ENCODE assay signal across 22 mouse cellular contexts in genomic region chr12:69402100-69402499, GRCm38 (mm10). TPM values are rescaled to one million over a fixed set of nuclear protein-coding genes. Genes with fewer than 3 reads are reported as not detected.
DNase-seq lines count a peak whose midpoint lies in the region; ATAC-seq and TF ChIP-seq lines count a peak whose summit lies in the region.
"Had no signal": no experiment of that assay in that cellular context is flagged by ENCODE, and none has a peak within 500 bp of the region (broad histone marks: within the 10 kb centered on the region; RNA-seq: fewer than 3 reads in every experiment).

No protein-coding gene starts in this region.

- no peak overlapping the region; the same call in 1 of the 2 replicates for H3K4me2 ChIP-seq in embryonic facial prominence, embryonic 13.5 days
- no peak overlapping the region for H3K4me2 ChIP-seq in myocyte (ENCODE audit: low read depth)
- H3K4me2 ChIP-seq: forebrain, embryonic 12.5 days; heart, embryonic 12.5 days; hindbrain, embryonic 15.5 days had no signal

- H3K4me1 ChIP-seq in embryonic facial prominence, embryonic 13.5 days = peaks cover 7% of the 10 kb centered on the region; the same call in 1 of the 2 replicates
- H3K4me1 ChIP-seq in embryonic facial prominence, embryonic 10.5 days = no peaks in the 10 kb centered on the region
- H3K4me1 ChIP-seq: forebrain, embryonic 12.5 days; hindbrain, embryonic 15.5 days had no signal

- H3K36me3 ChIP-seq in embryonic facial prominence, embryonic 13.5 days = no peaks in the 10 kb centered on the region
- H3K36me3 ChIP-seq in embryonic facial prominence, embryonic 10.5 days (replicated peaks) = no peaks in the 10 kb centered on the region
- no peaks in the 10 kb centered on the region for H3K36me3 ChIP-seq in myocyte (ENCODE audit: control insufficient read depth, insufficient read depth)
- H3K36me3 ChIP-seq: forebrain, embryonic 12.5 days; G1E; heart, embryonic 12.5 days; hindbrain, embryonic 15.5 days had no signal

- DNase-seq in embryonic facial prominence, embryonic 10.5 days (ENCODE audit: low spot score) = no peak
- peak; percentile 49 for DNase-seq in 3134 (ENCODE audit: extremely low read depth, insufficient read length, low spot score)
- peak; percentile 72 for DNase-seq in Muller cell, postnatal 12 days (ENCODE audit: inconsistent ontology term)
- no peak for DNase-seq in layer of hippocampus, adult 9-11 months
- DNase-seq in left cerebral cortex, postnatal 4 days = no peak
- DNase-seq: adrenal gland, postnatal 14 days; cerebellum, adult 11-12 months; cerebellum, adult 9-10 months; cerebellum, postnatal 25 days; gastrocnemius, postnatal 14 days; heart, postnatal 14 days; kidney, adult 8-10 months had no signal

- 24% methylated on average over 9 of the region's 9 CpGs for WGBS in embryonic facial prominence, embryonic 13.5 days
- 63% methylated on average over 9 of the region's 9 CpGs for WGBS in embryonic facial prominence, embryonic 10.5 days

- intact Hi-C loops in left cerebral cortex, postnatal 4 days (cut with DNase I) = no loop called here

- H3K27ac ChIP-seq in embryonic facial prominence, embryonic 13.5 days = peak overlapping the region; percentile 64; the same call in 1 of the 2 replicates
- no peak overlapping the region for H3K27ac ChIP-seq in embryonic facial prominence, embryonic 10.5 days (replicated peaks)
- H3K27ac ChIP-seq: forebrain, embryonic 12.5 days; hindbrain, embryonic 15.5 days had no signal

- no peaks in the 10 kb centered on the region for H3K79me2 ChIP-seq in myocyte (ENCODE audit: control insufficient read depth, insufficient read depth)

- no peaks in the 10 kb centered on the region for H3K9me3 ChIP-seq in embryonic facial prominence, embryonic 13.5 days
- no peaks in the 10 kb centered on the region for H3K9me3 ChIP-seq in embryonic facial prominence, embryonic 10.5 days
- H3K9me3 ChIP-seq: forebrain, embryonic 12.5 days; G1E; heart, embryonic 12.5 days; hindbrain, embryonic 15.5 days had no signal

- no peak for TF ChIP-seq POLR2A in myocyte (IDR thresholded peaks at IDR 0.05; ENCODE audit: insufficient read length, low read depth)

- no peak overlapping the region for H3K4me3 ChIP-seq in embryonic facial prominence, embryonic 13.5 days
- no peak overlapping the region for H3K4me3 ChIP-seq in embryonic facial prominence, embryonic 10.5 days
- H3K4me3 ChIP-seq in myocyte = no peak overlapping the region
- H3K4me3 ChIP-seq: forebrain, embryonic 12.5 days; heart, embryonic 12.5 days; hindbrain, embryonic 15.5 days had no signal

- peak overlapping the region; percentile 51; the same call in 1 of the 2 replicates for H3K9ac ChIP-seq in embryonic facial prominence, embryonic 13.5 days
- H3K9ac ChIP-seq: forebrain, embryonic 12.5 days; heart, embryonic 12.5 days; hindbrain, embryonic 15.5 days had no signal

- no peak overlapping the region for H3ac ChIP-seq in myocyte (ENCODE audit: control insufficient read depth, insufficient read length)

- ATAC-seq in embryonic facial prominence, embryonic 13.5 days (ENCODE audit: insufficient number of reproducible peaks, insufficient read depth, low FRiP score, low TSS enrichment, low read depth) = peak; percentile 59; the same call in 1 of the 2 replicates
- ATAC-seq: forebrain, embryonic 16.5 days; intestine, postnatal 0 days had no signal

- H3K27me3 ChIP-seq in embryonic facial prominence, embryonic 13.5 days = no peaks in the 10 kb centered on the region
- no peaks in the 10 kb centered on the region for H3K27me3 ChIP-seq in embryonic facial prominence, embryonic 10.5 days (replicated peaks; ENCODE audit: low read depth, poor library complexity, severe bottlenecking)
- H3K27me3 ChIP-seq in myocyte (ENCODE audit: control insufficient read depth, insufficient read depth, insufficient read length) = no peaks in the 10 kb centered on the region
- H3K27me3 ChIP-seq: forebrain, embryonic 12.5 days; heart, embryonic 12.5 days; hindbrain, embryonic 15.5 days had no signal

TF ChIP-seq in myocyte, 11 proteins besides CTCF, POLR2A, EP300 and RAD21:
- TF ChIP-seq TCF12 (IDR thresholded peaks at IDR 0.05; ENCODE audit: insufficient read depth, poor library complexity, severe bottlenecking) (no peak), MYOG (IDR thresholded peaks at IDR 0.05; ENCODE audit: control insufficient read depth in 1 of 3, insufficient read depth in 1 of 3, insufficient read length in 2 of 3, low read depth in 2 of 3) (no peak), CEBPB (IDR thresholded peaks at IDR 0.05; ENCODE audit: insufficient read depth, poor library complexity, severe bottlenecking) (no peak), REST (IDR thresholded peaks at IDR 0.05; ENCODE audit: insufficient read depth, insufficient read length) (no peak), SRF (IDR thresholded peaks at IDR 0.05; ENCODE audit: control insufficient read depth, insufficient read length, low read depth) (no peak), MYOD1 (IDR thresholded peaks at IDR 0.05; ENCODE audit: control insufficient read depth in 1 of 3, insufficient read length in 2 of 3, low read depth in 2 of 3) (no peak), USF1 (IDR thresholded peaks at IDR 0.05; ENCODE audit: low read depth) (peak; percentile 7)

RNA-seq across cellular contexts. Expression of gene Gm9887, which starts 29.8 kb away (rescaled TPM):
- 1.6 and 2.6 TPM in 2 replicates for polyA plus RNA-seq in embryonic facial prominence, embryonic 13.5 days (2015; fragmentation: Nextera tagmentation; extraction: Ambion mirVana)
- 0.90 and 1.5 TPM in 2 replicates for polyA plus RNA-seq in embryonic facial prominence, embryonic 10.5 days (2016; fragmentation: Nextera tagmentation; extraction: Ambion mirVana)
- 2.4 TPM for polyA plus RNA-seq in myocyte (2012; fragmentation: generic; extraction: Trizol)
- 1 to 10 TPM in 1 of 2 experiments, not detected in 1; 1.4 TPM for total RNA-seq in left cerebral cortex, postnatal 4 days (2021)
- total RNA-seq: gastrocnemius, adult 18-20 months had no signal
- polyA plus RNA-seq: activated CD4-positive, CD25-positive, alpha-beta regulatory T cell, adult 4 months had no signal

RNA-seq across cellular contexts. Expression of gene Arf6, which starts 30.1 kb away (rescaled TPM):
- polyA plus RNA-seq in embryonic facial prominence, embryonic 13.5 days (2015; fragmentation: Nextera tagmentation; extraction: Ambion mirVana) = 48.4 and 56.7 TPM in 2 replicates
- polyA plus RNA-seq in embryonic facial prominence, embryonic 10.5 days (2016; fragmentation: Nextera tagmentation; extraction: Ambion mirVana) = 37.4 and 38.7 TPM in 2 replicates
- polyA plus RNA-seq in myocyte (2012; fragmentation: generic; extraction: Trizol) = 71.4 TPM
- 10 to 100 TPM; 70.7 to 71.8 TPM for total RNA-seq in left cerebral cortex, postnatal 4 days (2021)

RNA-seq across cellular contexts. Expression of gene Nemf, which starts 45.1 kb away (rescaled TPM):
- polyA plus RNA-seq in embryonic facial prominence, embryonic 13.5 days (2015; fragmentation: Nextera tagmentation; extraction: Ambion mirVana) = 107 and 112 TPM in 2 replicates
- 95.0 and 98.7 TPM in 2 replicates for polyA plus RNA-seq in embryonic facial prominence, embryonic 10.5 days (2016; fragmentation: Nextera tagmentation; extraction: Ambion mirVana)
- polyA plus RNA-seq in myocyte (2012; fragmentation: generic; extraction: Trizol) = 6.8 TPM
- total RNA-seq in left cerebral cortex, postnatal 4 days (2021) = 10 to 100 TPM; 50.9 to 51.1 TPM

Comparison
In these comparisons a context has a peak if more than half of its experiments do, and no peak if none do; other contexts are left out.
1. DNase-seq: peak in 3134 (single experiment) and Muller cell, postnatal 12 days (single experiment); none in embryonic facial prominence, embryonic 10.5 days (single experiment), layer of hippocampus, adult 9-11 months (single experiment) and left cerebral cortex, postnatal 4 days (single experiment).
2. RNA of gene Nemf, which starts 45.1 kb away (polyA plus RNA-seq): 107 to 112 TPM in embryonic facial prominence, embryonic 13.5 days and 95.0 to 98.7 TPM in embryonic facial prominence, embryonic 10.5 days; 6.8 TPM in myocyte (single experiment); every median in the first group is over 10 times any median in the second.